Mouse (Mus musculus) midbrain, embryonic 11.5 days (tissue): ENCODE results near the gene Fam171a1. TPM values are rescaled to one million over a fixed set of nuclear protein-coding genes. Genes with fewer than 3 reads are reported as not detected.

Experiments
- ATAC-seq: fragments of 200-750 bp; cut with Nextera tagmentation; 2 replicates; pipeline ENCODE4 v1.8.0; 2017; ENCODE audit warnings: moderate TSS enrichment, moderate library complexity; ENCODE audit not compliant: low FRiP score
- DNase-seq: peaks from one replicate; pipeline ENCODE4 v3.0.0; 2015; ENCODE audit warnings: low spot score; ENCODE audit errors: missing footprints
- H3K27ac ChIP-seq: fragments of 300-500 bp; sonication (generic); 2 replicates; pipeline ENCODE4 v1.5.1; 2014; ENCODE audit warnings: low read depth, low read length
- H3K27me3 ChIP-seq: fragments of 300-500 bp; sonication (generic); 2 replicates; pipeline ENCODE4 v1.6.1; 2014; ENCODE audit warnings: mild to moderate bottlenecking, low read length, moderate library complexity, mixed read lengths; ENCODE audit not compliant: control insufficient read depth, insufficient read depth
- H3K36me3 ChIP-seq: fragments of 300-500 bp; sonication (generic); 2 replicates; pipeline ENCODE4 v1.6.1; 2014; ENCODE audit warnings: mild to moderate bottlenecking, low read length, moderate library complexity, mixed read lengths; ENCODE audit not compliant: control insufficient read depth, insufficient read depth
- H3K4me1 ChIP-seq: fragments of 300-500 bp; sonication (generic); 2 replicates; pipeline ENCODE4 v1.6.1; 2014; ENCODE audit warnings: low read length; ENCODE audit not compliant: control insufficient read depth, insufficient read depth
- H3K4me2 ChIP-seq: fragments of 300-500 bp; sonication (generic); 2 replicates; pipeline ENCODE4 v1.6.1; 2014; ENCODE audit warnings: mild to moderate bottlenecking, moderate library complexity
- H3K4me3 ChIP-seq: fragments of 300-500 bp; sonication (generic); 2 replicates; pipeline ENCODE4 v1.5.1; 2014; ENCODE audit warnings: low read depth, low read length
- H3K9ac ChIP-seq: fragments of 300-500 bp; sonication (generic); 2 replicates; pipeline ENCODE4 v1.6.1; 2014; ENCODE audit warnings: low read length
- H3K9me3 ChIP-seq: fragments of 300-500 bp; sonication (generic); 2 replicates; pipeline ENCODE4 v1.6.1; 2016; ENCODE audit warnings: low read length; ENCODE audit not compliant: control insufficient read depth
- WGBS: fragments of 180-500 bp; shearing (Covaris S2); extraction: QIAGEN DNeasy Blood & Tissue Kit; methylation state at CpG from one replicate; pipeline ENCODE4 v1.1.7; 2014; 5-methylcytosine and 5-hydroxymethylcytosine counted together
- polyA plus RNA-seq: library from polyadenylated mRNA; unstranded; fragments of >200 nt; fragmentation: Nextera tagmentation; extraction: Ambion mirVana; gene quantifications from 2 replicates; pipeline ENCODE4 v1.2.1, GENCODE M21; 2014

Gene Fam171a1
- polyA plus RNA-seq, 1 experiment from 2014 or later, result 45.8 TPM

DNA sequence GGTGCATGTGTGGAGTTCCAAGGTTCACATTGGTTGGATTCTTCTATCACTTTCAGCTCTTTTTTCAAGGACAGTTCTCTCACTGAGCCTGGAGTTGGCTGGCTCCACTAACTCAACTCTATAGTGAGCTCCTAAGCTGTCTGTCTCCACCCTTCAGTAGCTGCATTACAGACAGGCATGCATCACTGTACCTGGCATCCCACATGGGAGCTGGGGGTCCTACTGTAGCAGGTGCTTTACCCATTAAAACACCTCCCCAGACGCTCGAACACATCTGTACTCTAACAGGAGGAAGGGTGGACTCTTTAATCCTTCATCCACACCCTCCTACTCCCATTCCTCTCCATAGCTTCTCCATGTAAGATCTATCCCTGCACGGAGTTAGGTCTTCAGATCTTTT lies 5.6 kb upstream of the Fam171a1 start:
- DNase-seq (no peak), ATAC-seq (no peak)
- WGBS, result 92% methylated on average over 3 of the region's 3 CpGs
- H3K4me1 ChIP-seq, result no peaks in the 10 kb centered on the region
- H3K9me3 ChIP-seq, result no peaks in the 10 kb centered on the region
- H3K4me2 ChIP-seq, result no peak overlapping the region
- H3K27ac ChIP-seq, result no peak overlapping the region
- no peaks in the 10 kb centered on the region for H3K27me3 ChIP-seq
- H3K9ac ChIP-seq, result no peak overlapping the region
- H3K36me3 ChIP-seq, result no peaks in the 10 kb centered on the region
- no peak overlapping the region for H3K4me3 ChIP-seq

DNA sequence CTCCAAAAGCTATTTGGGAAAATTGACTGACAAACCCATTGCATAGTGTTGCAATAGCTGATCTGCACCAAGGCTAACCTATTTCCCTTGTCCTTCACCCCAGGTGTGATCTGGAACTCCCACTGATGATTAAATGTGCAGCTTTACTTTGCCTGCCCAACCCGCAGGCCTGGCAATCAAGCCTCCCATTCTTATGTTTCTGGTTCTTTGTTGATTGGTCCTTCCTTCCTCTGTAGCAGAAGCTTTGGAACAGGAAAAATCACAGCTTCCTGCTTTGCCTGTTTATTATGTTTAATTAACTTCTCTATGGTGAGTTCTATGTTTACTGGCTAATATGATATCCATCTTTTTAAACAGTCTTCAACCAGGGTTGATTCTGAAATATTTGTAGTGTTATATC lies 5.2 kb upstream of the Fam171a1 start:
- no peaks in the 10 kb centered on the region for H3K36me3 ChIP-seq
- no peak overlapping the region for H3K9ac ChIP-seq
- no peaks in the 10 kb centered on the region for H3K9me3 ChIP-seq
- WGBS, result 63% methylated on average over 1 of the region's 1 CpGs
- H3K27me3 ChIP-seq, result no peaks in the 10 kb centered on the region
- no peak overlapping the region for H3K27ac ChIP-seq
- DNase-seq (no peak), ATAC-seq (no peak)
- no peak overlapping the region for H3K4me3 ChIP-seq
- no peaks in the 10 kb centered on the region for H3K4me1 ChIP-seq
- no peak overlapping the region for H3K4me2 ChIP-seq

DNA sequence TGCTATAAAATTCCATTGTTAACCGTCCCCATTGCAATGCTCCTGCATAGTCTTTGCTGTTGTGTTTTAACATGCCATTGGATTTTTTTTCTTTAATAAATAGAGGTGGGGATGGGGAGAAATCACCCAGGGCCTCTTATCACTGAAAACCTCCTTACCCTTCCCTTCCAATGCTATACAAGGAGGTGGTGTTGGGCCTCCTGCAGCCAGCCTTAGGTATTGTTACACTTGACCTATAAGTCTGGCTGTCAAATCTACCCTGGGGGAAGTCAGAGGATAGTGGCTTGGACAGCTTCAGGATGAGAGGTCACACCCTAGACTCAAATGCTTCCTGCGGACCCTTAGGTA lies 3.8 kb downstream of the Fam171a1 start:
- Histone ChIP-seq H3K27me3 (no peaks in the 10 kb centered on the region), H3K27ac (no peak overlapping the region), H3K9ac (peak overlapping the region; percentile 93; the same call in 1 of the 2 replicates), H3K36me3 (no peaks in the 10 kb centered on the region), H3K9me3 (no peaks in the 10 kb centered on the region), H3K4me2 (peak overlapping the region; percentile 48; the same call in 1 of the 2 replicates), H3K4me3 (peak overlapping the region; percentile 87), H3K4me1 (peaks cover 9% of the 10 kb centered on the region)
- no peak for ATAC-seq
- DNase-seq, result no peak
- 31% methylated on average over 2 of the region's 2 CpGs for WGBS

DNA sequence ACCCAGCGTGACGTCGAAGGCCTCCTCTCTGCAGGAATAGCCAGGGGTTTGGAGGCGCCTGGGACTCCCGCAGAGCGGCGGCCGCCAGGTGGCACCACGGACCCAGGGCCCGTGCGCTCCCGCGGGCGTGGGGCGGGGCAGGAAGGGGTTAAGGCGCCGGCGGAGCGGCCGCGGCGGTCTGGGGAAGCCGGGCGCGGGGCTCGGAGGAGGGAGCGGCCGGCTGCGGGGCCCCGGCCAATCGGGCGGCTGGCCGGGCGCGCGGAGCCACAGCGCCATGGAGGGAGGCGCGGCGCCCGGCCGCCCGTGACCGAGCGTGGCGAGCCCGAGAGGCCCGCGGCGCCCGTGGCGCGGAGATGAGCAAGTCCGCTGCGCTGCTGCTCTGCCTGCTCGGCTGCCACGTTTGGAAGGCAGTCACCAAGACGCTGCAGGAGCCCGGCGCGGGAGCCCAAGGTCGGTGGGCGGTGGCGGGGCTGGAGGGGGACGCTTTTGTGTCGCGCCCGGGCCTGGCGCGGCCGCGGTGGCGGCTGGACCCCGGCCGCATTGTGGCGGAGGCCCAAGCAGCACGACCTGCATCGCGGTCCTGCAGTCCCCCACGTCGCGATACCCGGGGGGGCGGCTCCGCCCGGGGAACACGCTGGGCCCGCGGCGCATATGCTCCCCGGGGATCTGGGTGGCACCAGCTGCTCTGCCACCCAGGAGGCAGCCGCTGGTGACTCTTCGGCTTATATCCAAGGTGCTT lies 4.3 kb downstream of the Fam171a1 start:
- H3K9ac ChIP-seq, result peak overlapping the region; percentile 93
- under 1% methylated on average over 78 of the region's 93 CpGs for WGBS
- H3K4me2 ChIP-seq, result peak overlapping the region; percentile 48
- H3K27ac ChIP-seq, result peak overlapping the region; percentile 84
- H3K36me3 ChIP-seq, result no peaks in the 10 kb centered on the region
- no peaks in the 10 kb centered on the region for H3K27me3 ChIP-seq
- no peaks in the 10 kb centered on the region for H3K9me3 ChIP-seq
- ATAC-seq (peak; percentile 95), DNase-seq (peak; percentile 98)
- peak overlapping the region; percentile 87 for H3K4me3 ChIP-seq
- peaks cover 9% of the 10 kb centered on the region for H3K4me1 ChIP-seq

DNA sequence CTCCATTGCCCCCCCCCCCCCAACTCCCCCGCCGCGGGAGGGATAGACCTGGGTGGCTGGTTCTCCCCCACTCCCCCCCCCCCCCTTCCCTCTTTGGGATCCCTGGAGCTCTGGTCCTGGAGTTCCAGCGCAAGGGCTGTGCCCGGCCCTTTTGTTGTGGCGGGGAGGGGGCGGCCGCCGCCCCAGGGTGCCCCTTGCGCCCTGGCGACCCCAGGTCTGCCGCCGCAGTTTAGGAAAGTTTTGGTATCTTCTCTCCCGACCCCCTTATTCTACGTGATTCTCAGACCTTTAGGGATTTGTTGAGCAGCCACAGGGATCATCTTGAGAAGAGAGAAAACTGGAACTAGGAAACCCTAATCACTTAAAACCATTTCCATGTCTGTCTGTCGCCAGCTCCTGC lies 4.9 kb downstream of the Fam171a1 start:
- WGBS, result 0% methylated on average over 14 of the region's 16 CpGs
- ATAC-seq, result peak; percentile 42
- peaks cover 9% of the 10 kb centered on the region for H3K4me1 ChIP-seq
- H3K9ac ChIP-seq, result peak overlapping the region; percentile 93
- no peak for DNase-seq
- H3K9me3 ChIP-seq, result no peaks in the 10 kb centered on the region
- H3K4me2 ChIP-seq, result peak overlapping the region; percentile 48
- H3K4me3 ChIP-seq, result peak overlapping the region; percentile 87
- H3K27ac ChIP-seq, result peak overlapping the region; percentile 84
- no peaks in the 10 kb centered on the region for H3K36me3 ChIP-seq
- no peaks in the 10 kb centered on the region for H3K27me3 ChIP-seq

DNA sequence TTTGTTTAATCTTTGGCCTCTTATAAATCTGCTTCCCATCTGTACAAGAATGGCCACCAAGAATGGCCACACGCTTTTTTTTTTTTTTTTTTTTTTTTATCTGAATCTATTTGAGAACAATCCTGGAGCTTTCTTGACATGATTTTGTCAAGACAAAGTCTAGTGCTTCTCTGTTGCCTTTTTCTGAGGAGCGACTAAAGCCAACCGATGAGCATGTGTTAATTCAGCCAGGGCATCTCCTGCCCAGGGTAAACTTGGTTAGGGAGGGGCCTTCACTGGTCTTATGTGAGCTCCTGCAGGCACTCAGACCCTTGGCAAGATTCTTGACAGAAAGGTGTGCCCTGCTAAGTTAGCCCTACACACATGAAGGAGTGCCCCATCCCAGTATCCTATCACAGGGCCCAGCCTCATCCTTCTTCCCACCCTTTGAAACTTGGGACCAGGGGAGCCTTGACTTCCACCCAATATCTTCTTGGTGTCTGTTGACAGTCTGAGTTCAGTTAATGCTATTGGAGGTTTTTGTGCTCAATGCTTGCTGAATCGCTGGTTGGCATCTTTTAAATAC lies 5.4 kb downstream of the Fam171a1 start:
- Histone ChIP-seq H3K4me1 (peaks cover 9% of the 10 kb centered on the region), H3K36me3 (no peaks in the 10 kb centered on the region), H3K9me3 (no peaks in the 10 kb centered on the region), H3K27me3 (no peaks in the 10 kb centered on the region), H3K27ac (no peak overlapping the region), H3K9ac (peak overlapping the region; percentile 93), H3K4me2 (peak overlapping the region; percentile 48), H3K4me3 (peak overlapping the region; percentile 87)
- 29% methylated on average over 4 of the region's 4 CpGs for WGBS
- ATAC-seq (no peak), DNase-seq (peak; percentile 91)

DNA sequence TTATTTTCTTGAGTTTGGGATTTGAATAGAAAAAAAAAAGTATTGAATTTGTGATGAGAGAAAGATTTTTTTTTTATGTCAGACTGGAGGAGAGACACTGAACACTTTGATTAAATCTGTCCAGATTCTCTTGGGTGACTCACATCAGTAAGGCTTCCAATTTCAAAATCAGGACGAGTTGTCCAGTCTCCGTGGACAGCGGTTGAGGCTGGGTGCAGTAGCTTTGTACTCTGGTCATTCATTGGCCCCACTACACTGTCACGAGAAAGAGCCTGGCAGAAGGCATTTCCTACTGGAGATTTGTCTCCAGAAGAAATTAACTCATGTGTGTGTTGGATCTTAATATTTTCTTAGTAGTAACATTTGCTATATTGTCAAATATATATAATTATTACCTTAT lies 8.5 kb downstream of the Fam171a1 start:
- no peak overlapping the region for H3K27ac ChIP-seq
- DNase-seq, result no peak
- no peaks in the 10 kb centered on the region for H3K36me3 ChIP-seq
- H3K9me3 ChIP-seq, result no peaks in the 10 kb centered on the region
- no peaks in the 10 kb centered on the region for H3K27me3 ChIP-seq
- peaks cover 9% of the 10 kb centered on the region for H3K4me1 ChIP-seq
- no peak for ATAC-seq
- no peak overlapping the region for H3K9ac ChIP-seq
- H3K4me3 ChIP-seq, result no peak overlapping the region
- WGBS, result 84% methylated on average over 4 of the region's 4 CpGs
- H3K4me2 ChIP-seq, result no peak overlapping the region

DNA sequence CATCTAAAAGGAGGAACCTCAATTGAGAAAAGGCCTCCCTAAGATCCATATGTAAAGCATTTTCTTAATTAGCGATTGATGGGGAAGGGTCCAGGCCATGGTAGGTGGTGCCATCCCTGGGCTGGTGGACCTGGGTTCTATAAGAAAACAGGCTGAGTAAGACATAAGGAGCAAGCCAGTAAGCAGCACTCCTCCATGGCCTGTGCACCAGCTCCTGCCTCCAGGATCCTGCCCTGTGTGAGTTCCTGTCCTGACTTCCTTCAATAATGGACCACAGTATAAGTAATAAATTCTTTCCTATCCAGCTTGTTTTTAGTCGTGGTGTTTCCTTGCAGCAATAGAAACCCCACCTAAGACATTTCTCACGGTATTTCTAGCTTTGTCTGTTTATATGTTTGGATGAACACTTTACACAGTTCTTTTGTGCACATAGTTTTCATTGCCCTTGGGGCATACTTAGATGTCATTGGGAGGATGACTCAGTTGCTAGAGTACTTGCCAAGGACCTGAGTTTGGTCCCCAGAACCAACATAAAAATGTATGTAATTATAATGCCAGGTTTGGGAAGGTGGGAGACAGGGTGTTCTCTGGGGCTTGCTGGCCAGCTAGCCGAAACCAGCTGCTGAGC lies 13.3 kb downstream of the Fam171a1 start:
- ATAC-seq (no peak), DNase-seq (peak; percentile 53)
- Histone ChIP-seq H3K4me2 (no peak overlapping the region), H3K4me1 (peaks cover 4% of the 10 kb centered on the region; the same call in 1 of the 2 replicates), H3K27me3 (no peaks in the 10 kb centered on the region), H3K36me3 (no peaks in the 10 kb centered on the region), H3K9me3 (no peaks in the 10 kb centered on the region), H3K4me3 (no peak overlapping the region), H3K9ac (no peak overlapping the region), H3K27ac (no peak overlapping the region)
- 89% methylated on average over 4 of the region's 4 CpGs for WGBS

DNA sequence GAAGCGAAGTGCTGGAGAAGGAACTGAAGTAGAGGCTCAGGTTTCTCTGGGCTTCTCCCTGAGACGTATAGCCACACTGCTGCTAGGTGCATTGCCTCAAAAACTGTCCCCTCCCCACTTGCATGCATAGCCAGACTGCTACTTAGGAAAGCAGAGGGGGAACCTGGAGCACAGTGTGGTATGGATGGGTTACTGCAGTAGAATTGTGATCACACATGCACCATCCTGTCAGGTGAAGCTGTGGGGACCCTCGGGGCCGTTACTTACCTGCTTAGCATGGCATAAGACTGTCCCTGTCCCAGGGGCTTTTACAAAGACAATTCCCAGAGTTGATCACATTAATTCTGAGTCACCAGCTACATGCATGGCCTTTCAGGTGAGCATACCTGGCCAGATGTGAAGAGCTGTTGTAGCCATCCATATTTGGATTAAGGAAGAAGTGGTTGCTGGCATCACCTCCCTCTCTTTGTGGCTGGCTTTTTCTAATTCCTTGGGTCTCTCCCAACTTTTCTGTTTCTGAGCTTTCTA lies 14.4 kb downstream of the Fam171a1 start:
- peak; percentile 62 for DNase-seq
- Histone ChIP-seq H3K27ac (no peak overlapping the region), H3K4me3 (no peak overlapping the region), H3K4me1 (peaks cover 4% of the 10 kb centered on the region; the same call in 1 of the 2 replicates), H3K4me2 (no peak overlapping the region), H3K9ac (no peak overlapping the region), H3K27me3 (no peaks in the 10 kb centered on the region), H3K36me3 (no peaks in the 10 kb centered on the region), H3K9me3 (no peaks in the 10 kb centered on the region)
- ATAC-seq, result no peak
- WGBS, result 67% methylated on average over 4 of the region's 4 CpGs
